Mouse (Mus musculus): Measurements from ENCODE around the gene Gm20388. TPM values are rescaled to one million over a fixed set of nuclear protein-coding genes. Genes with fewer than 3 reads are reported as not detected.
A peak's percentile ranks its signal among the peaks of the same experiment; 100 is the strongest.
"Not testable (repeated sequence)": the region's sequence is repeated elsewhere in the genome, so short reads cannot be mapped to it uniquely, and the experiment has no call there.

Gene Gm20388
- polyA plus RNA-seq, 1 experiment = 0.36 TPM

DNA sequence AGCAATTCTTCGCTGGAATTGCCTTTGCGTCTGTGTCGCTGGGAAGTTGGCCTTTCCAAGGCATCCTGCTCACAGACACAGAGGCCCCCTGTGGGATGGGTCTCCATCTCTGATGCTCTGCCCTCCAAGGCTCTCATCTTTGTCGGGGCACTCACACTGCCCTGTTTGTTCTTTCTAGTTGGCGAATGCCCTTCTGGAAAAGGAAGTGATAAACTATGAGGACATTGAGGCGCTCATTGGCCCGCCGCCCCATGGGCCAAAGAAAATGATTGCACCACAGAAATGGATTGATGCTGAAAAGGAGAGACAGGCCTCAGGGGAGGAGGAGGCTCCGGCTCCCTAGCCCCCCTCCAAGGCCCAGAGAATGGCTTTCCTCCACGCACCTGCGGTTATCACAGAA, 3186.6 kb downstream of the Gm20388 start:
- Histone ChIP-seq H3K36me3 (ENCODE audit: control insufficient read depth) (peaks cover 51% of the 10 kb centered on the region), H3K27me3 (ENCODE audit: control insufficient read depth) (no peaks in the 10 kb centered on the region)

DNA sequence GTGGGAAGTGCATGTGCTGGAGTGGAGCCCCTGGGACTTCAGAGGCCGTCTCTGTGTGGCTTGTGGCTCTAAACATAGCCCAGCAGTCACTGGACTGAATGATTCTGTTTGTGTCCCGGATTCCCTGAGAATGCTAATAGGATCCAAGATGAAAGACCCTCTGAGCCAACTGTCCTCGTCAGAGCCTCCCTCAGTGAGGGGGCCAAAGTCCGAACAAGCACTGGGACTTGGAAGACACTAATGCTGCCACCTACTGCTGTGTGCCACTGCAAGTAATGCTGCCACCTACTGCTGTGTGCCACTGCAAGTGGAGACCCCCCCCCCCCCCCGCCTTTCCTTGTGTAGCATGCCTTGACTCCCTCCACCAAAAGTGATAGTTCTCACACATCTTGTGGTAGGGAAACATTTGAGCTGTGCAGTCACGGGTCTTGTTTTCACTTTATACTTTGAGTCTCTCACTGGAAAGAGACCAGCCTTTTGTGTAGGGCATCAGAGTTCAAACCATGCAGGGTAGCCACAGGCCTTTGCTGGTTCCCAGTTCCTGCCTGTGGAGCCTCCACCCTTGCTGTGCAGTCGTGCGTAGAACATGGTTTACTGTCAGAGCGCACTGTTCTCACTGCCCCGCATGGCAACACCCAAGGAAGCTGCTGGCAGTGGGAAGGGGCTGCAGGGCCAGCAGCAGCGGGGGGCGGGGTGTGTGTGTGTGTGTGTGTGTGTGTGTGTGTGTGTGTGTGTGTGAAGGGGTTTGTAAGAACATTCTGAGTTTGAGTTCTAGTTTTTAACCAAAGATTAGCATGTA, 3187.3 kb downstream of the Gm20388 start:
- TF ChIP-seq GATA1 (IDR thresholded peaks at IDR 0.05; ENCODE audit: low read length) (no peak), TAL1 (IDR thresholded peaks at IDR 0.05; ENCODE audit: low read length) (no peak)
- Histone ChIP-seq H3K4me1 (ENCODE audit: control insufficient read depth) (peaks cover 13% of the 10 kb centered on the region), H3K9me3 (ENCODE audit: control insufficient read depth, low read length) (no peaks in the 10 kb centered on the region), H3K27me3 (ENCODE audit: control insufficient read depth) (no peaks in the 10 kb centered on the region), H3K4me3 (replicated peaks) (no peak overlapping the region), H3K36me3 (ENCODE audit: control insufficient read depth) (peaks cover 51% of the 10 kb centered on the region)

More for the DNA sequence above, 3186.6 kb downstream of the Gm20388 start:
- Histone ChIP-seq H3K4me1 (ENCODE audit: control insufficient read depth) (peaks cover 11% of the 10 kb centered on the region), H3K9me3 (ENCODE audit: control insufficient read depth, low read length) (no peaks in the 10 kb centered on the region), H3K4me3 (replicated peaks) (no peak overlapping the region)
- TF ChIP-seq TAL1 (IDR thresholded peaks at IDR 0.05; ENCODE audit: low read length) = no peak
- TF ChIP-seq GATA1 (IDR thresholded peaks at IDR 0.05; ENCODE audit: low read length) = no peak

DNA sequence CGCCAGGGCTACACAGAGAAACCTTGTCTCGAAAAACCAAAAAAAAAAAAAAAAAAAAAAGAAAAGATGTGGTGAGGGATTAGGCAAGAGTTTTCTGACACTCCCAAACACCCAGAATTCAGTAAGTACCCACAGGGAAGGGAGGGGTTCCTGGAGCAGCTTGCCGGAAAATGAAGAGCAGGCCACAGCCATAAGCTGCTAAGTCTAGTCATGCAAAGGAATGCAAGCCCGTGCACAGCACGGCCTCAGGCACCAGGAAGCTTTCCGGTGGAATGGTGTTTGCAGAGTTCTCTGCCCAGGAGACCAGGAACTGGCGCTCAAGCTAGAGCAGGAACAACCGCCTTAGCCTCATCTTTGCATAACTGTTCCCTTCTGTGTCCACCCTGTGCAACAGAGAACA, 3189.6 kb downstream of the Gm20388 start:
- H3K4me3 ChIP-seq (replicated peaks) = no peak overlapping the region

GRCm38 (mm10) chr8:123101244-123101643, 3190.6 kb downstream of the Gm20388 start:
- Histone ChIP-seq H3K36me3 (ENCODE audit: control insufficient read depth) (peaks cover 54% of the 10 kb centered on the region), H3K4me1 (ENCODE audit: control insufficient read depth) (peaks cover 29% of the 10 kb centered on the region), H3K4me3 (replicated peaks) (peak overlapping the region; percentile 98), H3K27me3 (ENCODE audit: control insufficient read depth) (no peaks in the 10 kb centered on the region), H3K9me3 (ENCODE audit: control insufficient read depth, low read length) (no peaks in the 10 kb centered on the region)
- TF ChIP-seq GATA1 (IDR thresholded peaks at IDR 0.05; ENCODE audit: low read length) (no peak), TAL1 (IDR thresholded peaks at IDR 0.05; ENCODE audit: low read length) (no peak)

More for the DNA sequence above, 3189.6 kb downstream of the Gm20388 start:
- Histone ChIP-seq H3K27me3 (ENCODE audit: control insufficient read depth) (no peaks in the 10 kb centered on the region), H3K4me1 (ENCODE audit: control insufficient read depth) (peaks cover 29% of the 10 kb centered on the region), H3K9me3 (ENCODE audit: control insufficient read depth, low read length) (no peaks in the 10 kb centered on the region), H3K36me3 (ENCODE audit: control insufficient read depth) (peaks cover 51% of the 10 kb centered on the region)
- TF ChIP-seq GATA1 (IDR thresholded peaks at IDR 0.05; ENCODE audit: low read length) (no peak), TAL1 (IDR thresholded peaks at IDR 0.05; ENCODE audit: low read length) (no peak)

GRCm38 (mm10) chr8:123101735-123102685, 3191.4 kb downstream of the Gm20388 start, which contains the start of gene Rpl13:
TSS of gene Rpl13 (plus strand) at chr8:123102350.
- TF ChIP-seq GATA1 (IDR thresholded peaks at IDR 0.05; ENCODE audit: low read length) (peak; percentile 81), TAL1 (IDR thresholded peaks at IDR 0.05; ENCODE audit: low read length) (no peak)
- Histone ChIP-seq H3K9me3 (ENCODE audit: control insufficient read depth, low read length) (no peaks in the 10 kb centered on the region), H3K4me1 (ENCODE audit: control insufficient read depth) (peaks cover 29% of the 10 kb centered on the region), H3K27me3 (ENCODE audit: control insufficient read depth) (no peaks in the 10 kb centered on the region), H3K4me3 (replicated peaks) (peak within 1 kb of the TSS; percentile 98), H3K36me3 (ENCODE audit: control insufficient read depth) (peaks cover 51% of the 10 kb centered on the region)

DNA sequence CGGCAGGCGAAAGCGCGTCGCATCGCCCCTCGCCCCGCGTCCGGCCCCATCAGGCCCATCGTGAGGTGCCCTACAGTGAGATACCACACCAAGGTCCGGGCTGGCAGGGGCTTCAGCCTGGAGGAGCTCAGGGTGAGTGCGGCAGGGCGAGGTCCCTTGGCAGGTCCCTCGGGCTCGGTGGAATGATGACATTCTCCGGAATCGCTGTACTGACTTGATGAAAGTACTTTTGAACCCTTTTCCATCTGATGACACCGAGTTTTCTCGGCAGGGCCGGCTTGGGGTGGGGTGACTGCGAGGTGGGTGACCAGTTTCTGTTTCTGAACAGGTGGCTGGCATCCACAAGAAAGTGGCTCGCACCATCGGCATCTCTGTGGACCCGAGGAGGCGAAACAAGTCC, 3192.2 kb downstream of the Gm20388 start:
- Histone ChIP-seq H3K4me1 (ENCODE audit: control insufficient read depth) (peaks cover 29% of the 10 kb centered on the region), H3K4me3 (replicated peaks) (peak overlapping the region; percentile 98), H3K36me3 (ENCODE audit: control insufficient read depth) (peaks cover 43% of the 10 kb centered on the region)
- not testable (repeated sequence) for H3K27me3 ChIP-seq (ENCODE audit: control insufficient read depth); H3K9me3 ChIP-seq (ENCODE audit: control insufficient read depth, low read length)

- Histone ChIP-seq H3K27me3 (ENCODE audit: control insufficient read depth) (no peaks in the 10 kb centered on the region), H3K4me1 (ENCODE audit: control insufficient read depth) (peaks cover 29% of the 10 kb centered on the region), H3K36me3 (ENCODE audit: control insufficient read depth) (peaks cover 39% of the 10 kb centered on the region), H3K9me3 (ENCODE audit: control insufficient read depth, low read length) (no peaks in the 10 kb centered on the region), H3K4me3 (replicated peaks) (peak overlapping the region; percentile 98)
- TF ChIP-seq GATA1 (IDR thresholded peaks at IDR 0.05; ENCODE audit: low read length) = no peak
- TF ChIP-seq TAL1 (IDR thresholded peaks at IDR 0.05; ENCODE audit: low read length) = no peak
These were observed 3192.6 kb downstream of the Gm20388 start for GRCm38 (mm10) chr8:123103285-123103684.

DNA sequence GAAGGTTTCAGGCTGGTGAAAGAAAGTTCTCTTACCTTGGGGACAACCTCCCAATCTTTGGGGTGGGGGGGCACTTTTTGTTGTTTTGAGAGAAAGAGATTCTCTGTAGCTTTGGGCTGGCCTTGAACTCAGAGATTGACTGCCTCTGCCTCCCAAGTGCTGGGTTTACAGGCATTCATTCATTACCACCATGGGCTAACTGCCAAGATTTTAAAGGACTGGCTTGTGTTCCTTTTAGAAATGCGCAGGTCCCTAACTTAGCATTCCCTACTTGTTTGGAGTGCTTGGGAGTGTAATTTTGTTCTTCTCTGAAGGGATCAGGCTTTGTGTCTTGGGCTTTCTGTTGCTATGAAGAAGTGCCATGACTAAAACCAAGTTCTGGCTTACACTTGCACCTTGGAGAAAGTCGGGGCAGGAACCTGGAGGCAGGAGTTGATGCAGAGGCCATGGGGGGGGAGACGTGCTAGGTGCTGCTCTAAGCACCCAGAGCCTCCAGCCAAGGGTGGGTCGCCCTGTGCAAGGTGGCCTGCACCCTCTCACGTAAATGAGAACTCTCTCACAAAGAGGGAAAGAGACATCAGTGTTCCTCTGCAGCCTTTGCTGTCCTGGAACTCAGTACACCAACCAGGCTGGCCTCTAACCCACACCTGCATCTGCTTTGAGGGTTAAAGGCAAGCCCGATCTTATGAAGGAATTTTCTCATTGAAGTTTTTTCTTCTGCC, 3193.6 kb downstream of the Gm20388 start:
- no peak for TF ChIP-seq GATA1 (IDR thresholded peaks at IDR 0.05; ENCODE audit: low read length)
- TF ChIP-seq TAL1 (IDR thresholded peaks at IDR 0.05; ENCODE audit: low read length) = no peak
- no peaks in the 10 kb centered on the region for H3K27me3 ChIP-seq (ENCODE audit: control insufficient read depth)
- peaks cover 35% of the 10 kb centered on the region for H3K36me3 ChIP-seq (ENCODE audit: control insufficient read depth)
- H3K9me3 ChIP-seq (ENCODE audit: control insufficient read depth, low read length) = no peaks in the 10 kb centered on the region
- H3K4me1 ChIP-seq (ENCODE audit: control insufficient read depth) = peaks cover 29% of the 10 kb centered on the region
- peak overlapping the region; percentile 98 for H3K4me3 ChIP-seq (replicated peaks)

Data from erythroblast, embryonic 14.5 days (primary cell).